Mouse (Mus musculus) A20 (cell line): ENCODE data around the gene Atf4.
A peak's percentile ranks its signal among the peaks of the same experiment; 100 is the strongest.

ENCODE experiments used
- DNase-seq: peaks from one replicate; pipeline ENCODE4 v3.0.0-alpha.2; 2011; ENCODE audit warnings: low read depth, low spot score

Gene Atf4

DNA sequence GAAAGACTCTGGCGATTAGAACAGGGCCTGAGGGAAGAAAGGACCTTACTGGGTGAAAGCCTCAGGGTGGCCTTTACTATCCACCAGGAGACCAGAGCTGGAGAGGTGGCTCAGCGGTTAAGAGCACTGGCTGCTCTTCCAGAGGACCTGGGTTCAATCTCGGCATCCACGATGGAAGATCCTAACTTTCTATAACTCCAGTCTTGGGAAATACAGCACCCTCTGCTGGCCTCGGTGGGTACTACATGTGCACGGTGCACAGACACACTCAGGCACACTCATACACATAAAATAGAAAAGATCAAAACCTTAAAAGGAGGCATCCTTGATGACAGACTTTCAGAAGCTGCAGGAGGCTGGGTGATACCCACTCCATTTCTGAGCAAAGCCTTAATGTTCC is 25.7 kb downstream of the Atf4 start:
- DNase-seq, result peak; percentile 52

DNA sequence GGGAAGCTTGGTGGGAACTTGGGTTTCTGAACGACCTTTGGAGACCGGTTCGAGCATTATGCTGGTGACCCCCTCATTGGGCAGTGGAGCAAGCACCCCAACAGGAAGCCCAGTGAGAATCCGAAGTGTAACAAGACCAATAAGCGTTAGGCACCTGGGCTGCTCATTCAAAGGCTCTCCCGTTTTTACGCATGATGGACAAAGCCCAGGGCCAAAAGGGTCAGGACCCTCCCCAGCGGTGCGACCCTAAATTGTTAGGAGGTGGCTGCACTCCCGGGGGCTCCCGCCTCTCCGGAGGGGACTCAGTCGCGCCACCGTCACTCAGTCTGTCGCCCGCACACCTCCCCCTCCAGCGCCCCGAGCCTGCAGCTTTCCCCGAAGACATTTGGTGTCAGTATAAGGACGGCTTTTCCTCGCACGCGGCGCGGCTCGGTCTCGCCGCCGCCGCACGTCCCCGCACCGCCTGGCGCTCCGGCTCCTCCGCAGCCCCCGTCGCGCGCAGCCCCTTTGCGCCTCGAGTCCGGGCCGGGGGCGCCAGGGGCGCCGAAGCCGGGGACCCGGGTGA is 31.9 kb downstream of the Atf4 start, which contains the start of gene Cacna1i:
Gene Cacna1i, plus strand, starts transcription at position 388 of the 565 bp plus-strand sequence.
- DNase-seq, result no peak

DNA sequence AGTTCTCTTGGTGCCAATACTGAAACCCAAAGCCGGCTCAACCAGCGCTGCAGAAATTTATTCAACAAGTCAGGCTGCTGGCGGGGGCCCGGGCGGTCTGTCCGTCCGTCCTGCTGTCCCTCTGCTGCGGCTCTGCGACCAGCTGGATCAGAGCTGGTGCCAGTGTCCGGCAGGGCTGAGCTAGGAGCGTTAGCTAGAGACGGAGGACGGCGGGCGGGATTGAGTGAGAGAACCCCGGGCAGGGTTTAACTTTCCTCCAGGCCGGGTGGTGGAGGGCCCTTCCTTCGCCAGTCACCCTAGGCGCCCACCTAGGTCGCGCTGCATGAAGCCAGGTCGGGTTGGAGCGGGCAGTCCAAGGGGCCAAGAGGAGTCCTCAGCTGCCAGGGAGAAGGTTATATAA is 33.1 kb downstream of the Atf4 start:
- no peak for DNase-seq

DNA sequence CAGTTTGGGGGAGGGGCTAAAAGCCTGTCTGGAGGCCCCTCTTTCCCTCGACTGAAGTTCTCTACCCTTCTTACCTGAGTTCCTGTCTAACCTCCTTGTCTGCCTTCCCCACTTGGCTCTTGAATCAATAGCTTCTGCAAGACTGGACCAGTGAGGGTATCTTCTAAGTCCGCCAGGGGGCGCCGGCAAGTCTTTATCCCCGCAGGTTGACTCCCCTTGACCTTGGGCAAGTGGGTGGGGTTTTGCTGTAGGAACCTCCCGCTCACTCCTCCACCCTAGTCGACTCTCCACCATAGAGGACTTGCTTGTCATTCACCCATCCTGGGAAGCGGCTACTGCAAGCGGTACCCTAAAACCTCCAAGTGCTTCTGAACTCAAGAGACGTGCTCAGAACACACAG is 34.5 kb downstream of the Atf4 start:
- peak; percentile 86 for DNase-seq

DNA sequence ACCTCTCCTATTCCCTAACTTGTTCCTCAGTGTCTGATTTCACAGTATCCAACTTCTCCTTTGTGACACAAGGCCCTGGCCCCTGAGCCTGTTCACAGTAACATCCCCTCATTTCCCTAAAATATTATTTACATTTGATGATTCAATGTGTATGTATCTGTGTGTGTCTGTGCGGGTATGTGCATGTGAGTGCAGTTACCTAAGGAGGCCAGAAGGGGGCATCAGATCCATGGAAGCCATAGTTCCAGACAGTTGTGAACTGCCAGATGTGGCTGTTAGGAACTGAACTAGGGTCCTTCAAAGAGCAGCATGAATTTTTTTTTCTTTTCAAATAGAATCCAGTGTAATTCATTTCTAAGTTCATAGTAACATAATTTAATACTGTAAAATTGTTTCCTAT is 42.2 kb downstream of the Atf4 start:
- peak; percentile 36 for DNase-seq

DNA sequence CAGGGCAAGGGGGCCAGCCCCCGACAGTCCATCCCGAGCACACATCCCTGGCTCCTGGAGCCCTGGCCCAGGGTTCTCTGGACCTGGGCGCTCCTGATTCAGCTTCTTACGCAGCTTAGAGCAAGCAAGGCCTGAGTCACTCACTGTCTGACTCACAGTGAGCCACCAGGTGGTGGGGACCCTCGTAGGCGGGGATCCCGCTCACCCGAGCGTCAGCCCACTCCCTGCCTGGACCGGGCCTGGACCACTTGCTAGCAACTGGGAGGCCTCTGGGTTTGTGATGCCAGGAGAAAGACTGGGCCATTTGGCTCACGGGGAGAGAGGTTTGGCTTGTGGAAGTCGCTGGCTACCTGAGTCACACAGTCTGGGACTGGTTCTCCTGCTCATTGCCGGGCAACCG is 48.8 kb downstream of the Atf4 start:
- no peak for DNase-seq

DNA sequence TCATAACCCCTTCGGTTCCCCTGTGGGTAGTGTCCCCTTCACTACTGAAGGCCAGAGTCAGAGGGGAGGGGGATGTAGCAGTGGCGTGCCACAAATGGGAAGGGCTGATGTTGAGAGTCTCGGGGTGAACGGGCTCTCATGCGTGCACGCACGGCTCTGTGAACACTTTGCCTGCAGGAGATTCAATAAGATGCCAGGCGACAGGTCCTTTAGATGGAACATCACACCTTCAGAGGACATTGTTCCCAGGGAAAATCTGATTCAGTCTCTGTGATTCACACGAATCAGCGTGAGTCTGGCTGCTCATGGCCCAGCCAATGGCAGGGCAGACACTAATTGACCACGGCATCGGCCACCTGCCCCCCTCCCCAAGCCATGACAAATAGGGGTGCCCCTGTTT is 49.2 kb downstream of the Atf4 start:
- no peak for DNase-seq

DNA sequence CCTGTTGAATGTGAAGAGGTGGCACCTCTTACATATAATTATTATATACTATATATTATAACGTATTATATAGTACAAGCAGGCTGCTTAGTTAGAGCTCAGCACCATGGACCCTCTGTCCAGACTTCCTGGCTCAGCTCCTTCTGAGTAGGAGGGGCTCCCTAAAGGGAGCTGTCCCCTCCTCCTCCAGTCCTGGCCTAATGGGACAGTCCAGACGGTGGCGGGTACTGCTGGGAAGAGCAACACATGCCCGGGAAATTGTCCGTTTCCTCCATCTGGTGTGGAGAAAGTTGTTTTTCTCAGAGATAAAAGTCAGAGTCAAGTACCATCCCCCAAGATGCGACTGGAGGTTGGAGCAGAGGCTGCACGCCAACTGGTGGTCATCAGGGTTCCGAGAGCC is 51.2 kb downstream of the Atf4 start:
- DNase-seq, result no peak
